12 mouse cellular contexts compared by ENCODE assay signal in genomic region chr13:63313247-63313646, GRCm38 (mm10).
DNase-seq lines count a peak whose midpoint lies in the region; ATAC-seq lines count a peak whose summit lies in the region.
"Had no signal": no experiment of that assay in that cellular context is flagged by ENCODE, and none has a peak within 500 bp of the region (broad histone marks: within the 10 kb centered on the region; RNA-seq: fewer than 3 reads in every experiment).

No protein-coding gene starts in this region.

- no peak overlapping the region; the same call in 1 of the 2 replicates for H3K9ac ChIP-seq in heart, embryonic 14.5 days (ENCODE audit: low read length)
- H3K9ac ChIP-seq in midbrain, embryonic 11.5 days (ENCODE audit: low read length) = no peak overlapping the region

- no peak overlapping the region for H3K4me3 ChIP-seq in heart, embryonic 14.5 days (ENCODE audit: control insufficient read depth in 1 of 2, insufficient read depth in 1 of 2, low read depth in 1 of 2, low read length in 2 of 2)
- no peak overlapping the region for H3K4me3 ChIP-seq in midbrain, embryonic 11.5 days (ENCODE audit: low read depth, low read length)
- no peak overlapping the region for H3K4me3 ChIP-seq in forebrain, embryonic 10.5 days
- H3K4me3 ChIP-seq: myocyte had no signal

- no peaks in the 10 kb centered on the region for H3K27me3 ChIP-seq in heart, embryonic 14.5 days (ENCODE audit: control insufficient read depth, insufficient read depth, low read length)
- H3K27me3 ChIP-seq in midbrain, embryonic 11.5 days (ENCODE audit: control insufficient read depth, insufficient read depth, low read length) = no peaks in the 10 kb centered on the region
- no peaks in the 10 kb centered on the region for H3K27me3 ChIP-seq in forebrain, embryonic 10.5 days (ENCODE audit: poor library complexity, severe bottlenecking)
- H3K27me3 ChIP-seq: Patski had no signal

- DNase-seq in kidney, adult 11 months = peak; percentile 69
- no peak for DNase-seq in kidney, postnatal 4 days
- DNase-seq in adrenal gland, postnatal 14 days = peak; percentile 80
- DNase-seq in kidney, postnatal 14 days = peak; percentile 60
- DNase-seq in midbrain, embryonic 11.5 days (ENCODE audit: low spot score, missing footprints) = no peak
- no peak for DNase-seq in frontal cortex, postnatal 36 days (ENCODE audit: low spot score in 2 of 2)
- no peak for DNase-seq in forebrain, embryonic 10.5 days (ENCODE audit: extremely low spot score, low spot score)
- DNase-seq: cerebellum, postnatal 25 days; lung, adult 2 months had no signal

- ATAC-seq in heart, embryonic 14.5 days (ENCODE audit: insufficient number of reproducible peaks, insufficient read depth, low FRiP score, low read depth) = no peak
- no peak for ATAC-seq in midbrain, embryonic 11.5 days (ENCODE audit: low FRiP score)
- ATAC-seq: Patski had no signal

- peaks cover 28 to 29% of the 10 kb centered on the region in 2 experiments for H3K4me1 ChIP-seq in heart, embryonic 14.5 days (ENCODE audit: control insufficient read depth in 2 of 2, insufficient read depth in 2 of 2, low read length in 2 of 2)
- H3K4me1 ChIP-seq in midbrain, embryonic 11.5 days (ENCODE audit: control insufficient read depth, insufficient read depth, low read length) = no peaks in the 10 kb centered on the region
- H3K4me1 ChIP-seq in forebrain, embryonic 10.5 days = peaks cover 14% of the 10 kb centered on the region; the same call in 1 of the 2 replicates

- H3K9me3 ChIP-seq in heart, embryonic 14.5 days (ENCODE audit: control insufficient read depth, low read length) = no peaks in the 10 kb centered on the region
- H3K9me3 ChIP-seq in midbrain, embryonic 11.5 days (ENCODE audit: control insufficient read depth, low read length) = no peaks in the 10 kb centered on the region
- no peaks in the 10 kb centered on the region for H3K9me3 ChIP-seq in forebrain, embryonic 10.5 days

- H3K36me3 ChIP-seq in heart, embryonic 14.5 days (ENCODE audit: control insufficient read depth, insufficient read depth, low read length) = peaks cover 42% of the 10 kb centered on the region
- H3K36me3 ChIP-seq in midbrain, embryonic 11.5 days (ENCODE audit: control insufficient read depth, insufficient read depth, low read length) = no peaks in the 10 kb centered on the region
- peaks cover 37% of the 10 kb centered on the region for H3K36me3 ChIP-seq in forebrain, embryonic 10.5 days (replicated peaks)

- no peak overlapping the region for H3K4me2 ChIP-seq in heart, embryonic 14.5 days (ENCODE audit: low read length)
- no peak overlapping the region for H3K4me2 ChIP-seq in midbrain, embryonic 11.5 days

- H3K27ac ChIP-seq in heart, embryonic 14.5 days (replicated peaks in 1 of 2; ENCODE audit: control insufficient read depth in 1 of 2, insufficient read depth in 1 of 2, low read depth in 2 of 2, low read length in 2 of 2) = peak overlapping the region; percentile 2 to 48; a peak in 3 of 4 replicates
- no peak overlapping the region for H3K27ac ChIP-seq in midbrain, embryonic 11.5 days (ENCODE audit: low read depth, low read length)
- H3K27ac ChIP-seq in forebrain, embryonic 10.5 days = no peak overlapping the region

- WGBS in heart, embryonic 14.5 days = 88% methylated on average over 1 of the region's 1 CpGs
- 96% methylated on average over 1 of the region's 1 CpGs for whole genome bisulfite sequencing in midbrain, embryonic 11.5 days
- 92% methylated on average over 1 of the region's 1 CpGs for WGBS in forebrain, embryonic 10.5 days

Comparison
In these comparisons a context has a peak if more than half of its experiments do, and no peak if none do; other contexts are left out.
1. DNase-seq: peak in kidney, adult 11 months (single experiment), adrenal gland, postnatal 14 days (single experiment) and kidney, postnatal 14 days (single experiment); none in kidney, postnatal 4 days (0 of 2), midbrain, embryonic 11.5 days (single experiment), frontal cortex, postnatal 36 days (0 of 2) and forebrain, embryonic 10.5 days (single experiment).
2. H3K27ac ChIP-seq: peak in heart, embryonic 14.5 days (2 of 2); none in midbrain, embryonic 11.5 days (single experiment) and forebrain, embryonic 10.5 days (single experiment).